Mouse (Mus musculus) adrenal gland, postnatal 14 days (tissue): ENCODE measurements at regions not wholly inside any gene's neighbourhood (a gene's known extent, or its start where the extent isn't known, plus 50 kb on each side); places are given as distances from the start of the nearest gene placed in this dataset.

Experiments
- DNase-seq: peaks from one replicate; pipeline ENCODE4 v3.0.0; 2021; ENCODE audit warnings: mixed read lengths

DNA sequence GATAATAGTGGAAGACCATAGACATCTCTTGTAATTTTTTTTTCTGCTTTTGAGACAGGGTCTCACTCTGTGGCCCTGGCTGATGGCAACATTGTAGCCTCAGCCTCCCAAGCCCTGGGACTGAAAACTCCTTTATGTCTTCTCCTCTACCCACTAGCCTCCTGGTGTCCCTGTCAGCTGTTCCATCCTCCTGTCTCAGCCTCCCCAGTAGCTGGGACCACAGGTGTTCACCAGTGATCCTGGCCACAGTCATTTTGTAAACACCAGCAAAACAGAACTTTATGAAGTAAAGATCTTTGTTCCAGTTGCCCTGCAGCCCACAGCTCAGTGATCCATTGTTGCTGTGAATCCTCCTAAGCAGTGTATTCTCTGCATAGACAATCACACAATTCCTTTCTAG lies 129.9 kb upstream of the Eya4 start:
- DNase-seq: no peak

DNA sequence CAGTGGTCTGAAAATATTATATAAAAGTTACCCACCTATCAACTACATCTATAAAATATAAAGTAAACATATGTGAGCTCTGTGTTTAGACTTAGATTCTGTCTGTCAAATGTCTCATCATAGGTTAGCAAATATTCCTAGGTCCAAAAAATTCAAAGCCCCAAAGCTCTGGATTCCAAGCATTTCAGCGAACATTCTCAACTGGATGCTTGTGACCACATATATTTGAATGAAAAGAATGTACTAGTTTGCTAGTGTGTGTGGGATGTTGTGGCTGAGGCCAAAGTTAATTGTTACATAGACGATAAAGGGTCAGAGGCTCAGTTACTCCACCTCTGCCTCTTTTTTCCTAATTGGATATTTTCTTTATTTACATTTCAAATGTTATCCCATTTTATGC lies 128.3 kb upstream of the Eya4 start:
- DNase-seq: no peak

GRCm38 (mm10) chr10:23477104-23477503 lies 126.5 kb upstream of the Eya4 start:
- DNase-seq: no peak

DNA sequence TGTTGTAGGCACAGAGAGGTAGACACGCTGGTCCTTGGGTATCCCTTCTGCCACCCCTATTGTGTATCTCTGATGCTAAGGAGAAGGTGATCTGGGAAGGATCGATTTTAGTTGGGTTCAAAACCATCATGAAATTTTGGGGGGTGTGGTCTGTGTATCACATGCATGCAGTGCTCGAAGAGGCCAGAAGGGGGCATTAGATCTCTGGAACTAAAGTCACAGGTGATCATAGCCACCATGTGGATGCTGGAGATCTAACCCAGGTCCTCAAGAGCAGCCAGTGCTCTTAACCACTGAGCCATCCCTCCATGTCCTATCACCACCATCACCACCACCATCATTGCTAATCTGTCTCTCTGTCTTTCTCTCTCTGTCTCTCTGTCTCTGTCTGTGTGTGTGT lies 100.4 kb upstream of the Eya4 start:
- no peak for DNase-seq

DNA sequence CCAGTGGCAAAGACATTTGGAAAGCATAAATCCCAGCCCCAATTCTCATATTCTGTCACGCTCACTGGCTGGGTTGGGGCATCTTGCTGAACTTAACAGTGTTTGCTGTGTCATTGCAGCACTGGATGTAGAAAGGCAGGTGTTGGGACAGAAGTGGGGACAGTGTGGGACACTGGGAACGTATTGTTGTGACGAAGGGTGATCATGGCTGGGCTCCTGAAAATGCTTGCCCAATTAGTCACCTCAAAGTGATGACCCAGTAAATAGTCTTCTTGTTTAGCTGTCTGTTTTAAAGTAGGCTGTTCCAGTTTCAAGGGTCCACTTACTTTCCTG lies 100.0 kb upstream of the Eya4 start:
- no peak for DNase-seq

- peak; percentile 6 for DNase-seq
Measured at GRCm38 (mm10) chr10:23449860-23450646, 99.5 kb upstream of the Eya4 start.

DNA sequence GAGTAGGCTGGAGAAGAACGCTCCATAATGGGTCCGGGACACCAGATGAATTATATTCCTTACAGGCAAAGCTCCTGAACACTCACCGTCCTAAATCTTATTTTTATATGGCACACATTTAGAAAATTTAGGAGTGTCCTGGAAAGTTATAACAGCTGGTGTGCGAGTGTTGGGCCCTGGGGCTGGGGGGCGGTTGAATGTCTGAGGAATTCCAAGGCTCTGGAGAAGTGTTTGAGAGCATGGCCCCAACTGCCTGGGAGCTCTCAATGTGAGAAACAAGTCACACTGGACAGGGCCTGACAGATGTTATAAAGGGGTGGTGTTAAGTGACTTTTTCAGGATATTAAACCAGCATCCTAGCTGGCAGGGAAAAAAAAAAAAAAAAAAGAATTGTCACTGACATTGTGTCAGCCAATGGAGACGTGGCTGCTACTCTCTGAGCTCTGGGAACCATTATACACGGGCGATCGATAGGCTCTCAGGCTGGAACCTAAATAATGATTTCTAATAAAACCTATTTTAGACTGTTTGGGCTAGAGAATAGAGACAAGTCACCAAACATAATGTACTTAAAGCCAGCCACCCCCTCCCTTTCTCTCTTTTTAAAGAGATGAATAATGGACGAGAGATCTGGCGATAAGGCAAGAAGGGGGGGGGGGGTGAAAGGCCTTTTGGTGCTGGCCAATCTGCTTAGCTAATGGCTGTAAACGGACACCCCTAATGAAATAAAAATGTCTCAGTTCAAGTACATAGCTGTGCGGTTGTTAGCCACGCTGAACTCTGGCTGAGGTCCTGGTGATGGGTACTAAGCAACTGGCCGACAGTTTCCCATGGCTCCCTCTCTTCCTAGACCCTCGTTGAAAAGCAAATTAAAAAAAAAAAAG lies 98.6 kb upstream of the Eya4 start:
- no peak for DNase-seq

- no peak for DNase-seq
Measured at GRCm38 (mm10) chr10:23430376-23430775, 79.8 kb upstream of the Eya4 start.

DNA sequence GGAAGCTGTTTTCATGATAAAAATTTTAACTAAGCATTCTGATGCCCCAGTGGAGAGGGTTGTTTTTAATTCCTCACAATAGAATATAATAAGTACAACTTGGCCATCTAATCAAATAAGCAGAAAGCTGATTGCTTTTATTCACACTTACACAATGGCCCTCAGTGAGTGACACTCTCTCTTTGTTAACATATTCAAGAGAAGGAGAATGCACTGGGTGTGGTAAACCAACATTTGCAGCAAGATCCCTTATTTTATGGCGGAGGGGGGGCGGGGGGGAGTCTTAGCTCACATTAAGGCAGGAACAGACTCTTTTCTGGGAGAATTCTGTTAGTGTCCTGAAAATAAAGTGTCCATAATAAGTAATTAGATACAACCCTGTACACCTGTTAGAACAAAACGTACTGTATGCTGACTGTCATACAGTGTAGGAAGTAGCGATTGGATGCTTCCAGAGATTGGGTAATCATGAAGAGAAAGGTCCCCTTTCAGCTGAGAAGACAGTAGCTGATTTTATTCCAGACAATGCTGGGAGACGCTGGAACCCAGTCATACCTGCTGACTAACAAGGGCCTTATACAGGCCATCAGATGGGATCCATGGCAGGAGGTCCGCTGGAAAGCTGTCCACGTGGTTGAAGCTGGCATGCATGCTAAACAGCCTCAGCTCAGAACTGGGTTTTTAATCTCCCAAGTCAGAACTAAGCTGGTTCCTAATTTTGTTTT lies 63.4 kb upstream of the Eya4 start:
- no peak for DNase-seq

- DNase-seq: no peak
Measured at GRCm38 (mm10) chr10:23403351-23403938, 52.9 kb upstream of the Eya4 start.
